Mouse (Mus musculus) gastrocnemius, adult 8-10 months (tissue): Measurements from ENCODE around the gene Topors. TPM values are rescaled to one million over a fixed set of nuclear protein-coding genes. Genes with fewer than 3 reads are reported as not detected.
A peak's percentile ranks its signal among the peaks of the same experiment; 100 is the strongest.
"Not testable (repeated sequence)": the region's sequence is repeated elsewhere in the genome, so short reads cannot be mapped to it uniquely, and the experiment has no call there.

Source experiments
- DNase-seq, 2 experiments: peaks; one replicate each; pipeline ENCODE4 v3.0.0; 2022; ENCODE audit warnings: low spot score in 2 of 2
- total RNA-seq, 4 experiments: library from RNA; stranded (reverse); gene quantifications; 2 replicates each; pipeline ENCODE4 v1.2.4; 2022

Topors gene
- total RNA-seq, result 1 to 10 TPM; 6.8 to 9.2 (median 8.1) TPM

GRCm38 (mm10) chr4:40269430-40270032 is at the start of gene Topors, which contains the start of gene Smim27:
Topors (minus strand) TSS chr4:40269850.
Smim27 (plus strand) TSS chr4:40269579.
- DNase-seq, result peak; percentile 92

DNA sequence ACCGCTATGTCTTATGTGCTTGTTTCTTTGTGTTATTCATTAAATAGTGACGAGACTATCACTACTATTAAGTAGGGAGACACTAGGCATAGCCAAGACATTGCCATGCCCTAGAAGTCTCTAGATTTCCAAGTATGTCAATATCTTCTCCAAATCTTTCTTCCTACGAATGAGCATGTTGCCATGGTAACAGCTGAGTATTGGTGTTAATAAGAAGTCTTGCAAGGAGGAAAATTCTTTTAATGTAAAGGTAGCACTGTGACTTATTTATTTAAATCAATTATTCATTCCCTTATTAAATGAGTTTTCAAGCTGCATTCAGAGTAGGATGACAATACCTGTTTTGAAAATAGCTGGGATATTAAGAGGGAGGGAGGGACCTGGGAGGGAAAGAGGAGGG is 47.8 kb upstream of the Topors start:
- no peak for DNase-seq

DNA sequence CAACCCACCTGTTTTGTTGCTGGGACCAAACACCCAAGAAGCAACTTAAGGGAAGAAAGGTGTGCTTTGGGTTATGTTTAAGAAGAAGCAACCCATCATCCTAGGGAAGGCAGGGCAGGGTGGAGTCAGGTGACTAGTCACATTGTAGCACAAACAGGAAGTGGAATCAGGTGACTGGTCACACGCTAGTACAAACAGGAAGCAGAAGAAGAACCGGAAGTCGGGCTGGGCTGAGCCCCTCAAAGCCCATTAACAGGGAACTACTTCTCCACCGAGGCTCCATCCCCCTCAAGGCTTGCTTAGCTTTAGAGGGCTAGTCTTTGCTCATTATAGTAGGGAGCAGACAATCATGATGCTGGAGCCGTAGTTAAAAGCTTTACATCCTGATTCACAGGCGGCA is 43.4 kb upstream of the Topors start:
- DNase-seq, result no peak

DNA sequence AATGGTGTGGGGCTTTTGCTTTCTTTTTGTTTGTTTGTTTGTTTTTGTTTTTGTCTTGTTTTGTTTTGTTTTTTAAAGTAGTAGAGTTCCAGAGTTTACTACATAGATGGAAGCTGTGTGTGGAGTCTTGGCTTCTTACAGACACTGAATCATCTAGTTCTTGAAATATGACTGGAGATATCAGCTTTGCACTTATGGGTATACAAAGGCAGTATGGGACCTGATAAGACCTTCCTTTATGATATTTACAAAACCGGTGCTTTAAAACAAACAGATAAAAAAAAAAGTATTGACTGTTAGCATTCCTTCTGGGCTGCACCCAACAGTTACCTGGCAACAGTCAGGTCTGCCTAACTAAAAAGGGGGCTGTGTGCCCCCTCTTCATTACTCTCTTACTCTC is 42.6 kb upstream of the Topors start:
- no peak for DNase-seq

GRCm38 (mm10) chr4:40310796-40311383 is 41.2 kb upstream of the Topors start:
- no peak for DNase-seq

- no peak for DNase-seq
These were observed 40.0 kb upstream of the Topors start for GRCm38 (mm10) chr4:40309682-40310081.

DNA sequence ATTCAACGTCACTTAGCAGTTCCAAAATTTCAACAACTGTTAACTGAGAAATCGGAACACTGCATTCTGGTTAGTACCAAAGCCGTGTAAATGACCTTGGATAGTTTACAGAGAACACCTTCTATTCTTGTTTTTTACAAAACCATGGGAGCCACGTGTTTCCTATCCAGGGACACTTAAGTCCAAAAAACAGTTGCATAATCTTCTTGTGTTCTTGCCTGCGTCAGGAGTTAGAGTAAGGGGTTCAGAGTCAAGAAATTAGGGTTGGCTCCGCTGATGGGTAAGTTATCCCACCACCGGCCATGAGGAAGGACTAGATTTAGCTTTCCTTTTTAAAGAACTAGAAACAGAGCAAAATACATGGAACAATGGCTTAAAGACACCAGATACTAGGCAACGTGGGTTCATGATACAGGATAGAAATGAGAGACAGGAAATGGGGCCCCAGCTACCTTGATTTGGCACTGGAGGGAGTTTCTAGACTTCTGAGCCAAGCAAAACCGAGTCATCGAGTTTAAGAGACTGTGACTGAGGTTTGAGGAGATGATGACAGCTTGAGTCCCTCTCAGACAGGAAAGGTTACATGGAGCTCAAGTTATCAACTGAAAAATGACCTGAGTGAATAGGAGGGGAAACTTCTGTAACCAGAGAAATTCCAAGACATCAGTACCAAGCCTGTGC is 32.9 kb upstream of the Topors start:
- no peak for DNase-seq

DNA sequence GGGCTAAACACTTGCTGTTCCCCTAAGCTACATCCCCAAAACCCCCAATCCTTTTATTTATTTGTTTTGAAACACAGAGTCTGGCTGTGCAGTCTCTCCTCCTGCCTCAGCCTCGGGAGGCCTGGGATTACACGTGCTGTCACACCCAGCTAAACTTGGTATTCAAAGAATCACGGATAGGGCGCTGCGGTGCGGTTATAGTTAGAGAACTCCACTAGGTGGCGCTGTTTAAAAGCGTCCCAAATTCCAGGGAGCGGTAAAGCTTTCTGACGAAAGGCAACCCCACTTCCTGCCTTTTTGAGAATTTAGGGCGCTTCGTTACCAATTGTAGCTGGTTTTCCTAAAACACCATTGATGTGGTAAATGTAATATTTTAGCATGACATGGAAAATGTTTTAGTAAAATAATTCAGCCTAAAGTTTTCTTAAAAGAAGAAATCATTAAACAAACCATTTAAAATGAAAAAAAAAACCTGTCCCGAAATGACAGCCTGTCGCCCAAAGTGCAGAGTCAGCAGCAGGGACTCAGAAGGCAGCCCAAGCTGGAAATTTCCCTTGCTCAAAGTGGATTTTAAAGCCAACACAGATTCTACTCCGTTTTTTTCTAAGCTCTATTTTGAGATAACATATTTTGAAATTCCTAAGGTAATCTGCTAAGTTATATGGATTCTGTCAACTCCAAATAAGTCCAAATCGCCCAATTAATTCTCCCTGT is 31.6 kb upstream of the Topors start:
- peak in 1 of 2 experiments; percentile 28 for DNase-seq

DNA sequence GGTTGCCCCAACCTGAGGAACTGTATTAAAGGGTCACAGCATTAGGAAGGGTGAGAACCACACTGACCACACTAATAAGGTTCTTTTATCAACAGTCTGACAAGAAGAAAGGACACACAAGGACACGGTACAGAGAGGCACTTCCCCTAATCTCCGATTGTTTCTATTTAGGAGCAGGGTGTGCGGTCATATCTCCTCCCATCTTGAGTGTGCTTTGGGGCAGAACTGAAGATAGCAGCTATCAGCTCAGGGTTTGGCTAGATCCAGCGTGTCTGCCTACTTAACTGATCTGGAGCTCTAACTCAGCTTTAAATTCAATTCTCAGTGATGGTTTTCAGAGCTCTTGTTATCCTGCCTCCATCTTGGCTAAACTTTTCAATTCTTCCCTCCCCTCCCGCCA is 29.5 kb upstream of the Topors start:
- no peak for DNase-seq

DNA sequence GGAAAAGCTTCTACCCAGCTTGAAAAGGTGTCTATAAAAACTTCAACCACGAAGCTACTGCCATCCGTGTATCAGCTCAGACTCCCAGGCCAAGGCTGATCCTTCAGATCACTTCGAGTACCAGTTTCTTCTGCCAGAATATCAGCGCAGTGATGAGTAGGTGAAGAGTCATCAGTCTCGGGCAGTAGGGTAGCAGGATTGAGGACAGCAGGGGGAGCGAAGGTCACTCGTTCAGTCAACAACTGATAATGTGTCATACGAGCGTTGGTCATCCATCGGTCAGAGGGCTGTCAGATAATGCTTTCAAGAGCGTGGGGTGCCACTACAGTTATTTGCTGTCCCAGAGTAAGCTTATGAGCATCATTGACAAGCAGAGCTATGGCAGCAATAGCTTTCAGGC is 21.9 kb upstream of the Topors start:
- not testable (repeated sequence) for DNase-seq

- DNase-seq, result no peak
These were observed 19.4 kb upstream of the Topors start for GRCm38 (mm10) chr4:40289046-40289445.

DNA sequence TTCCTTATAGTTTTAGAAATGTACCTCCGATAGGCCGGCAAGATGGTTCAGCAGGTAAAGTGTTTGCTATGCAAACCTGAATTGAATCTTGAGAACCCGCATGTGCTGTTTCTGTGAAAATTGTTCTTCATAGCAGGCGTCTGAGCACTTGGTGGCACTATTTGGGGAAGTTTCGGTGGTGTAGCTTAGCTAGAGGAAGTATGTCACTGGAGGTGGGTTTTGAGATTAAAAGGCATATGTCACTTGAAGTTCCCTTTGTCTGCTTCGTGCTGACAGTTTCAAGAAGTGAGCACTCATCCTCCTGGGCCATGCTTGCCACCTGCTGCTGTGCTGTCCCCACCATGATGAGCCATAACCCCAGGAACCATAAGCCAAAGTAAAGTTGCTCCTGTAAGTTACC is 17.8 kb upstream of the Topors start:
- DNase-seq, result no peak

DNA sequence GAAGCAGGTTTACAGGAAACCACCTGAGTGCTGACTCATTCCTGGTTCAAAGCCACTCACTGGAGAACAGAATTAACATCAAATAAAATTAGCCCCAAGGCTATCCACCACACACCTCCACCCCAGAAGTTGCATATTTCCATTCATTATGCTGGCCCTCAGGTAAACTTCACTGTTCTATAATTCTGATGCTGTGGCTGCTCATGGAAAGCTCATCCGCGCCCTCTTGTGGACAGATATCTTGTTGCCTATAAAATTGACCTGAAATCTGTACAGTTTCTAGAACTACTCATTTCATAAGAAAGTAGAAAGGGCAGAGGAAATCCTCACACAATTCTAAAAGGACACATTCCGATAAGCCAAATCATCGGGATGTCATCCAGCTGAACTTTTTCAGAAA is 15.9 kb upstream of the Topors start:
- DNase-seq, result peak in 1 of 2 experiments; percentile 18

DNA sequence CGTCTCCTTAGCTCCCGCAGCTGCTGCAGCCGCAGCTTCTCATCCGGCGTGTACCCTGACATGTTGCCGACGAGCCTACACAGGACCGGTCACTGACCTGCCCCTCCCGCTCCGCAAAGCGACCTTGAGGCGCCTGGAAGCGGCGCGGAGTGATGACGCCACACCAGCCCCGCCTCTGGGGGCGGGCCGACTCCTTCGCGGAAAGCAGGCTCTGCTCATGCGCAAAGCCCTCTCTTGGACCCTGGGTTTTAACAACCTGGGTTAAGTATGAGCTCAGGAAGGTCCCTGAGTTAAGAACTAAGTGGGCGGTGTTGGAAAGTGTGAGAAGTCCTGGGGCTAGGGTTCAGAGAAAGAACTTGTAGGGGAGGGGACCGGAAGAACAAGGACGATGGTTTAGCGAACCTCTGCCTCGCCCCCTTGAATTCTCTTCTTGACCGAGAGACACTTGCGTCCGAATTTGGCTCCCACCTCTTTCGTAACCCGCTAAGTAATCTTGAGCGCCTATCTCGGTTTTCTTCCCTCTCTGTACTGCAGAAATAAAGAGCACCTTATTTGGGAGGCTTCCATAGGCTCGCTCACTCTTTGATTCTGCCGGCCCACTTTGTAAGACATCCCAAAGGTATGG is 9.7 kb upstream of the Topors start, which contains the start of gene Ndufb6:
Ndufb6 (minus strand) TSS at position 146 of the 625 bp plus-strand sequence.
- peak; percentile 84 to 86 for DNase-seq

DNA sequence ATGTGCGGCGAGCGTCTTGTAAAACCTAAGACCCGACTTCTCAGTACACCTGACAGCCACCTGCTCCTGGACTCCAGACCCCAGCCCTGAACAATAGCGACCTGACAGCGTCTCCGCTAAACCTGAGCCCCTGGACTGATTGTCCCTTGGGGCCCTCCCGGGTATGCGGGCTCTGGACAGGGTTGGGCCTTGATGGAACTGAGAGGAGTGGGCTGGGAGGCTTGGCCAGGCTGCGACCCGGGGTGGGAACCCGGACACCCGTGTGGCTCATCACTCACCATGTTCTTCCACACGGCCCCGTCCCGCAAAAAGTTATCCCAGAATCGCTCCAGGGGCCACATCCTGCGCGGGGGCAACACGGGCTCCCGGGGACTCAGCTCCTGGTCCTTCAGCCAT is 9.2 kb upstream of the Topors start:
- DNase-seq, result no peak

DNA sequence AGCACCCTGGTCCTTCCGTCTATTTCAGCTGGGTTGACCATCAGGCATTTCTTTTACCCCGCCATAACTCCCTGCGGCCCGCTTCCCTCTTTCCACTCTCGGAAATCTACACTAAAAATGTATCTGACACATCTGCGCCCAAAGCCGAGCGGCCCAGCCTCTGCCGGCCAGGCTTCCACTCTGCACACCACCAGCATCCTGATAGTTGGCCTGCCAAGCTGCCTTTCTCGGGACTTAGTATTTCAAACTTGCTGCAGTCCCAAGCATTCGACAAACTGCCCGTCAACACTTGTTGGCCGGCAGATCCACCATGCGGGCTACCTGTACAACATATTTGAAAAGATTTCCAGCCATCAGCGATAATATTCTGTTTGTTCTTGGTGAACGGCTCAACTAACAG is 815 bp downstream of the Topors start:
- no peak for DNase-seq

- DNase-seq, result peak; percentile 66 to 78
These were observed 1.3 kb downstream of the Topors start for GRCm38 (mm10) chr4:40268204-40268813.

- no peak for DNase-seq
These were observed 2.0 kb downstream of the Topors start for GRCm38 (mm10) chr4:40267681-40268080.

DNA sequence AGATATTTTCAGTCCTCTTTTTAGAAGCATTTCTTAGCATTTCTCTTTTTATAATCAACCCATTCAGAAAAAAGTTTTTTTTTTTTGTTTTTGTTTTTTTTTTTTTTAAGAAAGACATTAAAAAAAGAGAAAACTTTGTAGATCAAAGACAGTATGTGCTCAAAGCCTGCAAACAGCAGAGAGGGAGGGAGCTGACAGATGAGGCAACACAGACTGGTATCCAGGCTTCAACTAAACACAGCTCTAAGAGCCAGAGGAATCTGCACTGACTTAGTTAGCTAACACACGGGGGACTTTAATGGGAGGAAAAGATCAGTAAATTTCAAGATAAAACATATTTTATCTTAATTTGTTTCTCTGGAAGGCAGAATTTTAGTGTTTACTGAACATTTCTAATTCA is 5.3 kb downstream of the Topors start:
- DNase-seq, result no peak

GRCm38 (mm10) chr4:40254385-40255103 is 15.1 kb downstream of the Topors start:
- no peak for DNase-seq

- no peak for DNase-seq
These were observed 15.9 kb downstream of the Topors start for GRCm38 (mm10) chr4:40253766-40254165.
